Mouse (Mus musculus): Measurements from ENCODE around the gene Ankar.

Ankar gene

GRCm38 (mm10) chr1:72711684-72712083, 11.3 kb upstream of the Ankar start:
- no peak for DNase-seq (ENCODE audit: low read depth, low spot score)

- peak; percentile 97 for DNase-seq (ENCODE audit: low read depth, low spot score)
Measured at GRCm38 (mm10) chr1:72710753-72711653, 10.6 kb upstream of the Ankar start, which contains the start of gene Rpl37a. Gene Rpl37a, plus strand, starts transcription at chr1:72711290.

- DNase-seq (ENCODE audit: low read depth, low spot score): no peak
Measured at GRCm38 (mm10) chr1:72707525-72707924, 7.1 kb upstream of the Ankar start.

GRCm38 (mm10) chr1:72698651-72699050, 1.7 kb downstream of the Ankar start:
- no peak for DNase-seq (ENCODE audit: low read depth, low spot score)

- DNase-seq (ENCODE audit: low read depth, low spot score): peak; percentile 44
Measured at GRCm38 (mm10) chr1:72696256-72696655, 4.1 kb downstream of the Ankar start.

- DNase-seq (ENCODE audit: low read depth, low spot score): no peak
Measured at GRCm38 (mm10) chr1:72673070-72673469, 27.3 kb downstream of the Ankar start.

GRCm38 (mm10) chr1:72640658-72641410, 59.5 kb downstream of the Ankar start:
- peak; percentile 33 for DNase-seq (ENCODE audit: low read depth, low spot score)

- no peak for DNase-seq (ENCODE audit: low read depth, low spot score)
Measured at GRCm38 (mm10) chr1:72635221-72635620, 65.2 kb downstream of the Ankar start.

GRCm38 (mm10) chr1:72612172-72612571, 88.2 kb downstream of the Ankar start:
- DNase-seq (ENCODE audit: low read depth, low spot score): no peak

GRCm38 (mm10) chr1:72609887-72610877, 90.2 kb downstream of the Ankar start:
- DNase-seq (ENCODE audit: low read depth, low spot score): no peak

GRCm38 (mm10) chr1:72609129-72609528, 91.2 kb downstream of the Ankar start:
- DNase-seq (ENCODE audit: low read depth, low spot score): no peak

- no peak for DNase-seq (ENCODE audit: low read depth, low spot score)
Measured at GRCm38 (mm10) chr1:72606186-72606673, 94.1 kb downstream of the Ankar start.

- no peak for DNase-seq (ENCODE audit: low read depth, low spot score)
Measured at GRCm38 (mm10) chr1:72602803-72603202, 97.6 kb downstream of the Ankar start.

- no peak for DNase-seq (ENCODE audit: low read depth, low spot score)
Measured at GRCm38 (mm10) chr1:72602186-72602585, 98.2 kb downstream of the Ankar start.

GRCm38 (mm10) chr1:72601233-72601632, 99.1 kb downstream of the Ankar start:
- DNase-seq (ENCODE audit: low read depth, low spot score): no peak

GRCm38 (mm10) chr1:72600778-72601177, 99.6 kb downstream of the Ankar start:
- no peak for DNase-seq (ENCODE audit: low read depth, low spot score)

- DNase-seq (ENCODE audit: low read depth, low spot score): no peak
Measured at GRCm38 (mm10) chr1:72599146-72600101, 101.0 kb downstream of the Ankar start.

- no peak for DNase-seq (ENCODE audit: low read depth, low spot score)
Measured at GRCm38 (mm10) chr1:72596231-72596630, 104.1 kb downstream of the Ankar start.

- no peak for DNase-seq (ENCODE audit: low read depth, low spot score)
Measured at GRCm38 (mm10) chr1:72595686-72596085, 104.7 kb downstream of the Ankar start.

GRCm38 (mm10) chr1:72593340-72593951, 106.9 kb downstream of the Ankar start:
- no peak for DNase-seq (ENCODE audit: low read depth, low spot score)
